Mouse (Mus musculus): ENCODE measurements at regions not wholly inside any gene's neighbourhood (a gene's known extent, or its start where the extent isn't known, plus 50 kb on each side); places are given as distances from the start of the nearest gene placed in this dataset.

GRCm38 (mm10) chr9:104387805-104388204, 50.3 kb upstream of the Acpp start:
- no peak for ATAC-seq
